Mouse (Mus musculus) liver, embryonic 14.5 days (tissue): ENCODE measurements at regions not wholly inside any gene's neighbourhood (a gene's known extent, or its start where the extent isn't known, plus 50 kb on each side); places are given as distances from the start of the nearest gene placed in this dataset.

ENCODE experiments used
- CTCF ChIP-seq: IDR thresholded peaks from 2 replicates; pipeline ENCODE4 v1.5.1; 2016; ENCODE audit warnings: antibody characterized with exemption, low read depth, control low read depth
- EP300 ChIP-seq: IDR thresholded peaks from 2 replicates; pipeline ENCODE4 v1.6.1; 2016; ENCODE audit warnings: antibody characterized with exemption, low read depth

GRCm38 (mm10) chr7:71092825-71093224 is 258.5 kb downstream of the Gm10295 start:
- TF ChIP-seq EP300 (no peak), CTCF (no peak)
